8 mouse cellular contexts compared by ENCODE assay signal in the genomic region with DNA sequence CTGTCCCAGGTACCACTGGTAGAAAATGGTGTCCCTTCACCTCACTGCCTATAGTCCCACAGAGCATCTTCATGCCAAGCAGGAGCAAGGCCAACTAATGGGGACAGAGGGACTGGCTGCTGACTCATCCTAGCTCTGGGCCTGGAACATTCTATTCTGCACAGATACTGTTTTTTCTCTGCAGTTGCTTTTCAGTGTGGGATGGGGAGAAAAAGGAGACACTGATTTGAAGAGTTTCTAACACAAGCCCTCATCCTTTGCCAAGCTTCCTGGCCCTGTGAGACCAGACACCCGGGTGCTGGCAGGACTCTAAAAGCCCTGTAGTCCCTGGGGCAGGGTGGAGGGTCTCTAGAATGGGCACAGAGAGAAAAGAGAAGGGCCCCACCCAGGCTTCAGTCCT.
A peak's percentile ranks its signal among the peaks of the same experiment; 100 is the strongest.
DNase-seq lines count a peak whose midpoint lies in the region.

No protein-coding gene starts in this region.

- intact Hi-C loops in left cerebral cortex, postnatal 14 days (cut with DNase I): no loop called here

- DNase-seq in adrenal gland, adult 8-10 months: peak; percentile 59
- DNase-seq in adrenal gland, postnatal 4 days (ENCODE audit: low spot score in 2 of 2): no peak
- DNase-seq in gastrocnemius, postnatal 25 days: peak; percentile 58
- DNase-seq in gastrocnemius, postnatal 4 days (ENCODE audit: low spot score in 2 of 2): no peak
- DNase-seq in left cerebral cortex, postnatal 14 days (ENCODE audit: low spot score in 2 of 2): peak; percentile 30 to 46
- DNase-seq in left cerebral cortex, adult 8-10 months (ENCODE audit: low spot score in 2 of 2): no peak
- peak; percentile 52 for DNase-seq in adrenal gland, postnatal 25 days
- no peak for DNase-seq in kidney, postnatal 4 days

Comparison
In these comparisons a context has a peak if more than half of its experiments do, and no peak if none do; other contexts are left out.
1. DNase-seq: peak in adrenal gland, adult 8-10 months (single experiment), gastrocnemius, postnatal 25 days (single experiment), left cerebral cortex, postnatal 14 days (2 of 2) and adrenal gland, postnatal 25 days (single experiment); none in adrenal gland, postnatal 4 days (0 of 2), gastrocnemius, postnatal 4 days (0 of 2), left cerebral cortex, adult 8-10 months (0 of 2) and kidney, postnatal 4 days (0 of 2).